Mouse (Mus musculus) embryonic fibroblast, embryonic 13.5 days (primary cell): ENCODE results near the gene Alkbh1.
"Not testable (repeated sequence)": the region's sequence is repeated elsewhere in the genome, so short reads cannot be mapped to it uniquely, and the experiment has no call there.

Experiments
- CTCF ChIP-seq: IDR thresholded peaks from 2 replicates; pipeline ENCODE4 v1.5.1; 2011; ENCODE audit warnings: mild to moderate bottlenecking, control low read depth, low read length, moderate library complexity, borderline replicate concordance; ENCODE audit not compliant: insufficient read depth
- POLR2A ChIP-seq: IDR thresholded peaks from 2 replicates; pipeline ENCODE4 v1.6.1; 2011; ENCODE audit warnings: low read depth, mild to moderate bottlenecking, control low read depth, low read length, moderate library complexity

DNA sequence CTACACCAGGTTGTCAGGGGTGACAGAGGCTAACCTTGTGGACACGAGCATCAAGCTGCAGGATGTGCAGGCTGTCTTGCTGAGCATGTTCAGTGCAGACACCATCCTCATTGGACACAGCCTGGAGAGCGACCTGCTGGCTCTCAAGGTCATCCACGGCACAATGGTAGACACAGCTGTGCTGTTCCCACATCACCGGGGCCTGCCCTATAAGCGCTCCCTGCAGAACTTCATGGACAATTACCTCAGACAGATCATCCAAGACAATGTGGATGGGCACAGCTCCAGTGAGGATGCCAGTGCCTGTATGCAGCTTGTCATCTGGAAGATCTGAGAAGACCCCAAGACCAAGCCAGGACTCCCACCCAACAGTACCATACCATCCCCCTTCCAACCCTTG is 38.7 kb upstream of the Alkbh1 start:
- not testable (repeated sequence) for TF ChIP-seq CTCF, POLR2A
